Mouse (Mus musculus) telencephalon, adult 2 months (tissue): ENCODE results near the gene Vmn2r1.

Experiments
- DNase-seq: peaks from one replicate; pipeline ENCODE4 v3.0.0-alpha.2; 2011; ENCODE audit warnings: low read depth, low spot score

The Vmn2r1 gene

DNA sequence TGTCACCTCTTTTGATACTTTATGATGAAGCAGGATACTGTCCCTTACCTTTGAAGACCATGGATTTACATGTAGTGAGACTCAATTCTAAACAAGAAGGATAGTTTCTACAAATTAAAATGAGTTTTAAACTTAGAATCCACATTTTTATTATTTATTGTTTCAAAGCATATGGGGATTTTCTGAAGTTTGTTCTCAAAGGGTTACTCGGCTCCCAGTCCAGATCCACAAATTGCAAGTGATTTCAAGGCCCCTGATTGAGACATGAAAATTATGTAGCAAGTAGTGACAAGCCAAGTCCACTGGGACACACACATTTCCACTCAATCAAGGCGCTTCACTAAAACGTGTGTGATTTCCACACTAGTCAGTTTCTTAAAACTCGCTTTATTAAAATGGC is at the start of gene Vmn2r1:
Gene Vmn2r1, plus strand, starts transcription at position 301 of the 400 bp plus-strand sequence.
- DNase-seq: no peak

DNA sequence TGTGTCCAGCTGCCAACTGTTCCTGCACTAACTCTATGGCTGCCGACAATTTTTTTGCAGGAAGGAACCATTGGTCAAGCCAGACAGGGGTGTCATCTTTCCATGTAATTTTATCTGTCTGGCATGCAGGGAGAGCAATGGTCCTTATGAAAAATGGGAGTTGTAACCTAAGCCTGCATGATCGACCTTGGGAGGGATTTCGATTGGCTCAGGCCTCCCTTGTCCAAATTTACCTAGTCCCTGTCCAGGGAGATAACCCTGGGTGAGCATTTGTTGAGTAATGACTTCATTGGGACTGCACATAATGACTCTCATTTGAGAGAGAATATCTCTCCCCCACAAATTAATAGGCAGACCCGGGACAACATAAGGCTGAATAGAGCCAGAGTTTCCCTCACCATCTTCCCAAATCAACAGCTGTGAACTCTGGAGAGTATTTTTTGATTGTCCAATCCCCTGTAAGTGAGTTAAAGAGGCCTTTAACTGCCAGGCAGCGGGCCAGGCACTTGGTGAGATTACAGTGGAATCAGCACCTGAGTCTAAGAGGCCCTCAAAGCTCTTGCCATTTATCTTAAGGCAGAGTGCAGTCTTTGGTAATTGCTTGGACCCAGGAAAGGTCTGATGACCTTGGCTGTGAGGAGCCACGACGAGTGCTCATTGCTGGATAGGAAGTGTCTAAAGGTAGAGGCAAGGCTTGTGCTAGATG is 43.1 kb upstream of the Vmn2r1 start:
- no peak for DNase-seq

DNA sequence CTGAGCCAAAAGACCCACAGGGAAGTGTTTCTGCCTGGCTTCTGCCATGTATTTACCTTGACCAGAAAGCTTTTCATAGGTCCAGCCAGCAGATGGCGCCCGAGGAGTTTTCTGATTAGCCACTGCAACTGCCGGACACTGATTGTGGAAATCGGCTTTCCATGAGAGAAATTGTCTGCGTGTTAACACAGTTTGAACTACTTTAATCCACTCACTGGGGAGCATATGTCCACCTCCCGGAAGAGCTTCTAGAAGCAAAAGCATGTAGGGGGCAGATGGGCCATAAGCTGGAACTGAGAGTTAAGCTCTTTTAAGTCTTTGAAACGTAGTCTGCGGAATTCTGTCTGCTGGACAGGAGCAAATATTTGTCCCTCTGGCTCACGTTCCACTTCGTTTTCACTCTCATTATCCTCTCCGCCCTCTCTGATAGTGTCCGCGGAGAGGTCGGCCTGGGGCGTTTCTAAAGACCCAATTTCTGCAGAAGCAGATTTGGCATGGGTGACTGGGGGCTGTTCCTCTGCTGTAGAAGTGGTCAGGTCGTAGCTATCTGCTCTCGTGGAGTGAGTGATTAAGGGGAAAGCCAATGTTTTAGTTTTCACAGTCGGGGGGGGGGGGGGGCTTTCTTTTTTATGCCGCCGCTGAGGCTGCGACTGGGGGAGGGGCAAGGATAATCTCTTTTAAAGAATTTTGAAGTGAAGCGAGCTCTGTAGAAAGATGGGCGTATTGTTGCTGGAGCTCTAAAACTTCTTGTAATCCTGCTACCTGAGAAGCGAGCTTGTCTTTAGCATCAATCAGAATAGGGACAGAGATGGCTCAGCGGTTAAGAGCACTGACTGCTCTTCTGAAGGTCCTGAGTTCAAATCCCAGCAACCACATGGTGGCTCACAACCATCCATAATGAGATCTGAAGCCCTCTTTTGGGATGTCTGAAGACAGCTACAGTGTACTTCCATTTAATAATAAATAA is 41.2 kb upstream of the Vmn2r1 start:
- DNase-seq: peak; percentile 48

DNA sequence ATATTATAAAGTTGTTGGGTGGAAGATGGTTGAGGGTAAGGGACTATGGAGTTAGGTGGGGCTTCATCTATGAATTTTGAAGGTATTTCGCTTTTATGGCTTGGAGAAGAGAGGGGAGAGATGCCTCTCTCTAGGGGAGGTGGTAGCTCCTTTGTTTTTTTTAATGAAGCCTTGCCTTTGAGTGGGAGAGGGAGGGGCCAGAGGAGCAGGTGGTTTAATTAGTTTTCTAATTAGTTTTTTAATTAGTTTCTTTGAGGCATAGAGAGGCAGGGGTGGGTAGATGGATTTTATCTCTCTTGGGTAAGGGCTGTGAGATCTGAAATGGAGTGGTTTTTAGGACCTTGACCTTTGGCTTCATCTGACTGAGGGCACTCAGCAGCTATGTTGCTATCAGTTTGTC is 31.4 kb downstream of the Vmn2r1 start:
- DNase-seq: no peak

DNA sequence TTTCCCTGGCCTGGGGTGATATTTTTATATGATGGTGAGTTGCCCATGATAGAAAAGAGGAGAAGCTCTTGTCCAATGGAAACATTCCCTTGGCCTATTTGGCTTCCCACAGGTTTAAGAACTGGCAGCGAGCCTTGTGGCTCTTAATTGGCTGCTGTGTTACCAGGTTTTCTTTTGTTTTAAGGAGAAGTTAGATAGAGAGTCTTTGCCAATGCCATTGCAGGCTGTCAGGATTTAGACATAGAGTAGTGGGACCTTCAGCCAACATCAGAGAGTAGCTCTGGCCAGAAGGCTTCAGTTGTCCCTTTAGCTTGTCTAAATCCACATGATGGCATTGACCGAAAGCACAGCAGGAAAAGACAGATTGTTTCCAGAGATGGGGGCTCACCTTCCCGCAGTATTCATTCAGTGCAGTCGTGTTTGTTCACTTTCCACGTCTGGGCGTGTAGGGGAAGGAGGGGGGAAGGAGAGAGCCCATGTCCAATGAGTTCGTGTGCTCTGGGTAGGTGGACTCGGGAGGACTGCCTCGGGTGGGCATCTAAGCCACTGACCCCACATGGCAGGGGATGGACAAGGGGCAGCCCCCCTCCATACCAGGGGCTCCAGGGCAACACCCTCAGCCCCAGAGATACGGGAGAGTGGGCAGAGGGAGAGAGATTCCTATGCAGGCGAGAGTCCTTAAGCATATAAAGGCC is 32.2 kb downstream of the Vmn2r1 start:
- peak; percentile 6 for DNase-seq

DNA sequence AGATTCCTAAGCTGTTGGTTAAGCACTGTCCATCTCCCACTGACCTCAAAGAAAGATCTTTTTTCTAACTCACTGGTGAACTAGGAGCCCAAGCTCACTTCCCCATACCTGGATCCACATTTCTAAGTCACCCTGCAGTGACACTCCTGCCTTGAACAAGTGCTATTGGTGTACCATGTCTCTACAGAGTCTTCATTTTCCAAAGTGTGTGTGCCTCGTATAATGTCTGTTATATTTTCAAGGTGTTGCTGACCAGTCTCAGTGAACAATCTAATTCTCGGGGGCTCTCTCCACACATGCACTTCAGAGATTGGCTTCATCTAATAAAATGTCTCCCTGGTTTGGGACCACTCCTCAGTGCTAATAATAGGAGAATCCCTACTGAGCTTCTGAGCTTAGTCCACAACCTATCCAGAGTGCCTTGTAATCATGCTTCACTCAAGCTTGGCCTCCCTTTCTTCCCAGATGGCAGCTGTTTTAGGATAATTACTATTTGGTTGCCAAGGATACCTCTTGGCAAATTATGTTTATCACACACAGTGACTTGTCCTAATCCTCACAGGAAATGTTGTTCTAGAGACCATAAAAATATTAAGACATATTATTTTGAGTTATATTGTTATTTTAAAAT is 60.6 kb downstream of the Vmn2r1 start, which contains the start of gene Vmn2r2:
Gene Vmn2r2, minus strand, starts transcription at position 51 of the 631 bp plus-strand sequence.
- no peak for DNase-seq
